Mouse (Mus musculus) lung, postnatal 0 days (tissue): ENCODE data around the gene Upk1b. TPM values are rescaled to one million over a fixed set of nuclear protein-coding genes. Genes with fewer than 3 reads are reported as not detected.

Experiments
- ATAC-seq: fragments of 200-750 bp; cut with Nextera tagmentation; 2 replicates; pipeline ENCODE4 v1.8.0; 2017; ENCODE audit warnings: moderate library complexity
- DNase-seq: peaks from one replicate; pipeline ENCODE4 v3.0.0-alpha.2; 2016; ENCODE audit warnings: low spot score
- H3K27ac ChIP-seq: fragments of 300-500 bp; sonication (generic); 2 replicates; pipeline ENCODE4 v1.5.1; 2014; ENCODE audit warnings: antibody characterized with exemption, mild to moderate bottlenecking, low read length, mixed read lengths
- H3K27me3 ChIP-seq: fragments of 300-500 bp; sonication (generic); replicated peaks from 2 replicates; pipeline ENCODE4 v1.6.1; 2014; ENCODE audit warnings: low read length, mixed read lengths; ENCODE audit not compliant: insufficient read depth
- H3K36me3 ChIP-seq: fragments of 300-500 bp; sonication (generic); 2 replicates; pipeline ENCODE4 v1.6.1; 2014; ENCODE audit warnings: low read length, mixed read lengths; ENCODE audit not compliant: insufficient read depth
- H3K4me1 ChIP-seq: fragments of 300-500 bp; sonication (generic); 2 replicates; pipeline ENCODE4 v1.6.1; 2014; ENCODE audit warnings: antibody characterized with exemption, low read depth, low read length, mixed read lengths; ENCODE audit not compliant: insufficient read depth
- H3K4me2 ChIP-seq: fragments of 300-500 bp; sonication (generic); replicated peaks from 2 replicates; pipeline ENCODE4 v1.6.1; 2014; ENCODE audit warnings: low read depth, mild to moderate bottlenecking, low read length, moderate library complexity, mixed read lengths
- H3K4me3 ChIP-seq: fragments of 300-500 bp; sonication (generic); 2 replicates; pipeline ENCODE4 v1.5.1; 2014; ENCODE audit warnings: low read depth, low read length
- H3K9ac ChIP-seq: fragments of 300-500 bp; sonication (generic); replicated peaks from 2 replicates; pipeline ENCODE4 v1.6.1; 2014; ENCODE audit warnings: low read depth, mild to moderate bottlenecking
- H3K9me3 ChIP-seq: fragments of 300-500 bp; sonication (generic); 2 replicates; pipeline ENCODE4 v1.6.1; 2016; ENCODE audit warnings: low read length, mixed read lengths
- CTCF ChIP-seq: IDR thresholded peaks from 2 replicates; pipeline ENCODE4 v1.5.1; 2016; ENCODE audit warnings: antibody characterized with exemption, mild to moderate bottlenecking
- EP300 ChIP-seq: IDR thresholded peaks from 2 replicates; pipeline ENCODE4 v1.6.1; 2016; ENCODE audit warnings: antibody characterized with exemption, mild to moderate bottlenecking, control low read depth
- WGBS: fragments of 180-500 bp; shearing (Covaris S2); extraction: QIAGEN DNeasy Blood & Tissue Kit; methylation state at CpG from one replicate; pipeline ENCODE4 v1.1.7; 2014; 5-methylcytosine and 5-hydroxymethylcytosine counted together
- polyA plus RNA-seq: library from polyadenylated mRNA; unstranded; fragments of >200 nt; fragmentation: Nextera tagmentation; extraction: Ambion mirVana; gene quantifications from 2 replicates; pipeline ENCODE4 v1.2.1, GENCODE M21; 2015

The Upk1b gene
- polyA plus RNA-seq, 1 experiment from 2014 or later: 71.6 TPM

GRCm38 (mm10) chr16:38760834-38761375 lies 39.2 kb downstream of the Upk1b start:
- H3K27me3 ChIP-seq: no peaks in the 10 kb centered on the region
- no peaks in the 10 kb centered on the region for H3K9me3 ChIP-seq
- H3K4me2 ChIP-seq: no peak overlapping the region
- peaks cover 18% of the 10 kb centered on the region; the same call in 1 of the 2 replicates for H3K36me3 ChIP-seq
- ATAC-seq: no peak
- H3K9ac ChIP-seq: no peak overlapping the region
- H3K4me3 ChIP-seq: no peak overlapping the region
- no peak for TF ChIP-seq CTCF
- TF ChIP-seq EP300: no peak
- 72% methylated on average over 6 of the region's 6 CpGs for WGBS
- no peak overlapping the region for H3K27ac ChIP-seq
- DNase-seq: no peak
- H3K4me1 ChIP-seq: peaks cover 16% of the 10 kb centered on the region; the same call in 1 of the 2 replicates

GRCm38 (mm10) chr16:38760239-38760638 lies 39.9 kb downstream of the Upk1b start:
- no peaks in the 10 kb centered on the region for H3K9me3 ChIP-seq
- 93% methylated on average over 5 of the region's 5 CpGs for WGBS
- DNase-seq (no peak), ATAC-seq (no peak)
- peaks cover 14% of the 10 kb centered on the region; the same call in 1 of the 2 replicates for H3K36me3 ChIP-seq
- H3K4me2 ChIP-seq: no peak overlapping the region
- no peaks in the 10 kb centered on the region for H3K27me3 ChIP-seq
- H3K4me3 ChIP-seq: no peak overlapping the region
- H3K4me1 ChIP-seq: peaks cover 22% of the 10 kb centered on the region; the same call in 1 of the 2 replicates
- no peak overlapping the region for H3K9ac ChIP-seq
- no peak for TF ChIP-seq CTCF
- no peak for TF ChIP-seq EP300
- no peak overlapping the region for H3K27ac ChIP-seq

GRCm38 (mm10) chr16:38758104-38758861 lies 41.8 kb downstream of the Upk1b start:
- TF ChIP-seq EP300 (peak; percentile 94), CTCF (peak; percentile 51)
- Histone ChIP-seq H3K4me1 (peaks cover 22% of the 10 kb centered on the region; the same call in 1 of the 2 replicates), H3K27ac (peak overlapping the region; percentile 38), H3K9me3 (no peaks in the 10 kb centered on the region), H3K9ac (no peak overlapping the region), H3K36me3 (peaks cover 14% of the 10 kb centered on the region; the same call in 1 of the 2 replicates), H3K4me2 (no peak overlapping the region), H3K27me3 (no peaks in the 10 kb centered on the region), H3K4me3 (no peak overlapping the region)
- peak; percentile 41 for DNase-seq
- peak; percentile 32 for ATAC-seq
- 61% methylated on average over 12 of the region's 12 CpGs for WGBS

GRCm38 (mm10) chr16:38757626-38758025 lies 42.5 kb downstream of the Upk1b start:
- no peaks in the 10 kb centered on the region for H3K27me3 ChIP-seq
- H3K27ac ChIP-seq: peak overlapping the region; percentile 38
- H3K9ac ChIP-seq: no peak overlapping the region
- H3K4me2 ChIP-seq: no peak overlapping the region
- DNase-seq: no peak
- peaks cover 21% of the 10 kb centered on the region; the same call in 1 of the 2 replicates for H3K4me1 ChIP-seq
- peaks cover 14% of the 10 kb centered on the region; the same call in 1 of the 2 replicates for H3K36me3 ChIP-seq
- no peaks in the 10 kb centered on the region for H3K9me3 ChIP-seq
- ATAC-seq: no peak
- WGBS: 94% methylated on average over 19 of the region's 19 CpGs
- TF ChIP-seq EP300 (no peak), CTCF (no peak)
- no peak overlapping the region for H3K4me3 ChIP-seq

- H3K27ac ChIP-seq: peak overlapping the region; percentile 71; the same call in 1 of the 2 replicates
- no peak overlapping the region for H3K4me2 ChIP-seq
- no peaks in the 10 kb centered on the region for H3K27me3 ChIP-seq
- no peak overlapping the region for H3K4me3 ChIP-seq
- H3K4me1 ChIP-seq: peaks cover 21% of the 10 kb centered on the region; the same call in 1 of the 2 replicates
- H3K9ac ChIP-seq: no peak overlapping the region
- TF ChIP-seq EP300 (no peak), CTCF (no peak)
- 0 out of 2 replicates have a peak, but pooled peaks have one; percentile 36 for ATAC-seq
- peak; percentile 56 for DNase-seq
- H3K36me3 ChIP-seq: peaks cover 14% of the 10 kb centered on the region; the same call in 1 of the 2 replicates
- WGBS: 32% methylated on average over 4 of the region's 4 CpGs
- H3K9me3 ChIP-seq: no peaks in the 10 kb centered on the region
Observed at GRCm38 (mm10) chr16:38756572-38756971, 43.6 kb downstream of the Upk1b start.

- Histone ChIP-seq H3K27me3 (no peaks in the 10 kb centered on the region), H3K4me1 (peaks cover 21% of the 10 kb centered on the region; the same call in 1 of the 2 replicates), H3K4me3 (no peak overlapping the region), H3K36me3 (peaks cover 14% of the 10 kb centered on the region; the same call in 1 of the 2 replicates), H3K9ac (no peak overlapping the region), H3K27ac (peak overlapping the region; percentile 71), H3K9me3 (no peaks in the 10 kb centered on the region), H3K4me2 (peak overlapping the region; percentile 20; the same call in 1 of the 2 replicates)
- peak; percentile 85 for TF ChIP-seq EP300
- no peak for TF ChIP-seq CTCF
- WGBS: 7% methylated on average over 5 of the region's 5 CpGs
- ATAC-seq: peak; percentile 78
- peak; percentile 92 for DNase-seq
Observed at GRCm38 (mm10) chr16:38756177-38756503, 44.0 kb downstream of the Upk1b start.
